Mouse (Mus musculus): Measurements from ENCODE around the gene Plxna4.

- TF ChIP-seq CTCF (IDR thresholded peaks at IDR 0.05; ENCODE audit: borderline replicate concordance, insufficient read depth, low read length) (no peak), POLR2A (IDR thresholded peaks at IDR 0.05; ENCODE audit: low read depth, low read length) (no peak)
These were observed 448.5 kb downstream of the Plxna4 start for GRCm38 (mm10) chr6:32139537-32139936.
